Mouse (Mus musculus) gastrocnemius, postnatal 25 days (tissue): Measurements from ENCODE around the gene Dtx3. TPM values are rescaled to one million over a fixed set of nuclear protein-coding genes. Genes with fewer than 3 reads are reported as not detected.
"Not testable (repeated sequence)": the region's sequence is repeated elsewhere in the genome, so short reads cannot be mapped to it uniquely, and the experiment has no call there.

Source experiments
- DNase-seq: peaks from one replicate; pipeline ENCODE4 v3.0.0; 2022
- total RNA-seq, 2 experiments: library from RNA; stranded (reverse); gene quantifications; 1 replicate in 1 of 2; 2 replicates in 1 of 2; pipeline ENCODE4 v1.2.3; 2021

Gene Dtx3
- total RNA-seq, 2 experiments from 2014 or later, result 18.9 to 19.6 TPM

- DNase-seq, result no peak
Observed at GRCm38 (mm10) chr10:127165654-127166403, 29.7 kb downstream of the Dtx3 start.

DNA sequence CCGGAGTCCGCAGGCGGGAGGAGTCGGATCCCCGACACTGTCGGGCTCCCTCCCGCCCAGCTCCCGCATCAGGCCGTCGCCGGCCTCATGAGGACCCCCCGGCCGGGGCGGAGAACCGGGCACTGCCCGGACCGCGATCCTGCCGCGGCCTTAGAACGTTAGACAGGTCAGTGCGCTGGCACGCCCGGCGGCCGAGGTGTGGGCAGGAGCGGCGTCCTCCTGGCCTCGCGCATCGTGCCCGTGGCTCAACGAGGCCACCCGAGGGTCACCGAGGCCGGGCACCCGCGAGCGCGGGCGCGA, 30.2 kb downstream of the Dtx3 start:
- no peak for DNase-seq

GRCm38 (mm10) chr10:127164631-127165353, 30.7 kb downstream of the Dtx3 start, which contains the start of gene B4galnt1:
Gene B4galnt1 (plus strand): TSS chr10:127165225.
- peak; percentile 66 for DNase-seq

DNA sequence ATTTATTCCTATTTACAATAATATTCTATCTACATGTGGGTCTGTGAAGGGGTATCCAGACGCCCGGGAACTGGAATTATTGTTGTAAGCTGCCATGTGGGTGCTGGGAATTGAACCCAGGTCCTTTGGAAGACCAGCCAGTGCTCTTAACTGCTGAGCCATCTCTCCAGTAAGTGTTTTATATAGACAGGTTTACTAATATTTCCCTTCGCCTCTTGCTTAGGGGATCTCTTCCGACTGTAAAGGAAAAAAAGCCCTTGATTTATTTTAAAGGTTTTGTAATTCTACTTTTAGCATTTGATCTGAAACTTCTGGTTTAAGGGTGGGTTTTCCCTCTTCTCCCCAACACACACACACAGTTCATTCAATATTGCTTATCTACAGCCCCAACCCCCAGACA, 31.3 kb downstream of the Dtx3 start:
- DNase-seq, result no peak

GRCm38 (mm10) chr10:127162771-127163261, 32.7 kb downstream of the Dtx3 start:
- not testable (repeated sequence) for DNase-seq

DNA sequence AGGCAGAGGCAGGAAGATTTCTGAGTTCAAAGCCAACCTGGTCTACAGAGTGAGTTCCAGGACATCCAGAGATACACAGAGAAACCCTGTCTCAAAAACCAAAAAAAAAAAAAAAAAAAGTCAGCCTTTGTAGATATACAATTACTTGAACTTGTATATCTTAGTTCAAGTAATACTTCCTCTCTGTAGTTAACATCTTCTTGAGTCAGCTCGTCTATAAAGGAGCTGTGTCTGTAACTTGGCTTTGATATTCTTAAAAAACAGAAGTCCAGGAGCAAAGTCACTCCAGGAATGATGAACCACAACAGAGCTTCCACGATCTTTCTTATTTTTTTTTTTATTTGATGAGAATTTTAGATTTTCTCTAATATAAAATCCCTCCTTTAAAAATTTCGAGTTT, 34.8 kb downstream of the Dtx3 start:
- DNase-seq, result no peak

GRCm38 (mm10) chr10:127160081-127160480, 35.4 kb downstream of the Dtx3 start:
- DNase-seq, result no peak

DNA sequence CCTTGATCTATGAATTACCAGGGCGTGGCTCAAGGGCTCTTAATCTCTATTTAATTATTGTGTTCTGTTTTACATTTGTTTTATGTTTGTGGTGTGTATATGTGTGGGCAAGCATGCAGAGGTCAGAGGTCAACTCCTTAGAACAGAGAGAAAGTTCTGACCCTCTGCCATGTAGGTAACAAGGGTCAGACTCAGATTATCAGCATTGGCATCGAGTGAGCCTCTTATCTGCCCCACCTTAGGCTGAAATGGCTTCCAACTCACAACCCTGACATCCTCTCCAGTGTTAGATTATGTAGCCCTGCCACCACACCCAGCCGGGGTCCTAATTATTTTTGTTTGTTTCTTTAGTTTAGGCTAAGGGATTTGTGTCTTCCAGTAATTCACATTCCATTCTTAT, 37.1 kb downstream of the Dtx3 start:
- DNase-seq, result no peak

DNA sequence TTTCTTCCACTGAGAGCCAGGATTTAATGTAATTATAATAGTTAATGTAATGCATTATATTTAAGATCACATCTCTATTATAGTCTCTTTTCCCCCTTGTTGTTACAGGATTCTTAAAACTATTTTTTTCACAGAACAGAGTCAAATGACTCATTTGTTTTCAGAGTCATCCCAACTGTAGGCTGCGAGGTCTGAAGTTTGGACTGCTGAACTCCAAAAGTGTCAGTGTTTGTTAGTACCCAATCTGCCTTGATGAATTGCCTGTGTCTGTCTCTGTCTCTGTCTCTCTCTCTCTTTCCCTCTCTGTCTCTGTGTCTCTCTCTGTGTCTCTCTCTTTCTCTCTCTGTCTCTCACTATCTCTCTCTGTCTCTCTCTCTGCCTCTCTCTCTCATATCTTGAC, 39.0 kb downstream of the Dtx3 start:
- no peak for DNase-seq

GRCm38 (mm10) chr10:127156089-127156488, 39.4 kb downstream of the Dtx3 start:
- DNase-seq, result no peak

- DNase-seq, result no peak
Observed at GRCm38 (mm10) chr10:127154652-127155051, 40.9 kb downstream of the Dtx3 start.

- no peak for DNase-seq
Observed at GRCm38 (mm10) chr10:127154241-127154640, 41.3 kb downstream of the Dtx3 start.

DNA sequence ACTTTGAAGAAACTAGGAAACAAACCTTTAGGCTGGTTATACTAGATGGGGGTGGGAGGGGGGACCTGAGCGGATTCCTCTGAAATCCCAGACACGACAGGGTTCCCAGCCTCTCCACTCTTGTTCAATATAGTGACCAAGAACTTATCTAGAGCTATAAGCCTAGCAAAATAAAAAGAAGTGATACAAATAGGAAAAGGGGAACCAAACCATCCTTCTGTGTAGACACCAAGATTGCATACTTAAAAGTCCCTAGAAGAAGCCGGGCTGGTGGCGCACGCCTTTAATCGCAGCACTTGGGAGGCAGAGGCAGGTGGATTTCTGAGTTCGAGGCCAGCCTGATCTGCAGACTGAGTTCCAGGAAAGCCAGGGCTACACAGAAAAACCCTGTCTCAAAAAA, 42.2 kb downstream of the Dtx3 start:
- no peak for DNase-seq

GRCm38 (mm10) chr10:127152556-127152955, 43.0 kb downstream of the Dtx3 start:
- not testable (repeated sequence) for DNase-seq

DNA sequence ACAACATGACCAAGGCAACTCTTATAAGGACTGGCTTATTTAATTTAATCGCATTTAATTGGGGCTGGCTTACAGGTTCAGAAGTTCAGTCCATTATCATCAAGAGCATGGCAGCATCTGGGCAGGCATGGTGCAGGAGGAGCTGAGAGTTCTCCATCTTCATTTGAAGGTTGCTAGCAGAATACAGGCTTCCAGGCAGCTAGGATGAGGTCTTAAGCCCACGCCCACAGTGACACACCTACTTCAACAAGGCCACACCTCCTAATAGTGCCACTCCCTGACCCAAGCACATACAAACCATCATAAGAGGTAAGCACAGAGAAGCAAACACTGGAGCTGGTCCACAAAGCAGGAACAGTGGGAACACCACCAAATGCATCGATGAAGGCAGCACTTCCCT, 44.3 kb downstream of the Dtx3 start:
- DNase-seq, result not testable (repeated sequence)

DNA sequence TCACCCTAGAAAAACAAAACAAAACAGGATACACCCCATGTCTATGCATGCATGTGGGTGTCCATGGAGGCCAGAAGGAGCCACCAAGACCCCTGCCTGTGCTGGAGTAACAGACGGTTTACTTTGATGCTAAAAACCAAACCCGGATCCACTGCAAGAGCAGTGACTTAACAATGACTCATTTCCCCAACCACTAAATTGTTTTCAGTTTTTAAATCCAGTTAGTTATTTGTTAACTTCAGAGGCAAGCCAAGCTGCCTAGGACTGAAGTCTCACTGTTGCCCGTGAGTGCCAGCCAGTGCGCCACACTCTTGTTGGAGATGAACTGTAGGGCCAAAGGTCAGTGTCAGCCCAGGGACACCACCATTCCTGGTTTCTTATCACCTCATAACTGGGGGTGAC, 45.1 kb downstream of the Dtx3 start:
- no peak for DNase-seq

GRCm38 (mm10) chr10:127147135-127147534, 48.4 kb downstream of the Dtx3 start:
- DNase-seq, result no peak

DNA sequence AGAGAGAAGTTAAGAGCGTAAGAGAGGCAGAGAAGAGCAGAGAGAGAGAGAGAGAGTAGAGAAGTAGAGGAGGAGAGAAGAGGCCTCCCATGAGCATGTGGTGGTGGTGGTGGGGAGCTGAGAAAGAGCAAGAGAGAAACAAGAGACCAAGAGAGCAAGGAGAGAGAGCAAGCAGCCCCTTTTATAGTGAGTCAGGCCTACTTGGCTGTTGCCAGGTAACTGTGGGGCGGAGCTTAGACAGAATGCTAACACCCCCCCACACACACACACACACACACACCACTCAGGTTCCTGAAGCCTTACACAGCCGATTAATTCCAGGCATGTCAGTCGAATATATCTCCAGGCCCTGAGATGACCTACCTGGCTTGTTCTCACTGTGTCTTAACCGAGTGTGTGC, 50.2 kb downstream of the Dtx3 start:
- no peak for DNase-seq

DNA sequence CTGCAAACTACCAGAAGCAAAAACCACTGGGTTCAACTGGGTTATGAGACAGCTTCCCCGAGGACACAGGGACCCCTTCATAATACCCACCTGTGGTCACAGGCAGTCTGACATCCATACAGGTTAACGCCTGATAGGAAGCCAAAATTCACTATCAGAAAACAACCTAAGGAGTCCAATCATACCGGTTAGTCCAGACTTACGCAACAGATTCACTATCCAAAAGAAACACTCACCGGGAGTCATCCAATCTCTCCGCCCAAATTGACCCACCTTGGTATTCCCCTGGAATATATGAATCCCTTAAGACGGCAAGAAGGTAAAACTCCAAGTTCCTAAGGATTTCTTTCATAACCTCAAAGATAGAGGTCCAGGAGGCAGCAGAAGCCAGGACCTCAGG, 51.0 kb downstream of the Dtx3 start:
- no peak for DNase-seq

DNA sequence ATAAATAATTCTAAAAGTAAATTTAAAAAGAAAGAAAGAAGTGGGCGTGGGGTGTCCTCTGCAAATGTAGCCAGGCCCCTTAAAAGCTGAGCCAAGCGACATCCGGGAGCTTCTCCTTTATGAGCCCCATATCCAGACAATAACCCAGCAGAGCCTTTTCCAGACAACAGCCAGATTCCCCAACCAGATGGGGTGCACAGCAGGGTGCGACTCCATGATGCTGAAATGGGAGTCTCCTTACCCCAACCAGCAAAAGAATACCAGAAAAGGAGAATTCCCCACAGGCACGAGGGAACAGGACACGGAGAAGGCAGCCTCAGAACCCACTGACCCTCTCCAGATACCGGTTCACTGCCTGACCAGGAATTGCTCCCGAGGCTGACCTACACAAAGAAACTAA, 52.3 kb downstream of the Dtx3 start:
- DNase-seq, result no peak

GRCm38 (mm10) chr10:127141500-127141899, 54.0 kb downstream of the Dtx3 start:
- DNase-seq, result no peak

- no peak for DNase-seq
Observed at GRCm38 (mm10) chr10:127140971-127141370, 54.6 kb downstream of the Dtx3 start.
